Mouse (Mus musculus): Measurements from ENCODE around the gene Hexa. TPM values are rescaled to one million over a fixed set of nuclear protein-coding genes. Genes with fewer than 3 reads are reported as not detected.

The Hexa gene
- total RNA-seq, 2 experiments from 2014 or later, result 30.0 to 35.1 TPM

- no peak for DNase-seq (ENCODE audit: low spot score in 2 of 2)
These were observed 12.3 kb downstream of the Hexa start for GRCm38 (mm10) chr9:59551620-59552031.

GRCm38 (mm10) chr9:59552610-59553009 lies 13.3 kb downstream of the Hexa start:
- no peak for DNase-seq (ENCODE audit: low spot score in 2 of 2)

GRCm38 (mm10) chr9:59553719-59554118 lies 14.4 kb downstream of the Hexa start:
- DNase-seq (ENCODE audit: low spot score in 2 of 2), result no peak

GRCm38 (mm10) chr9:59565600-59565999 lies 26.3 kb downstream of the Hexa start:
- DNase-seq (ENCODE audit: low spot score in 2 of 2), result peak; percentile 59 to 74

- peak in 1 of 2 experiments; percentile 51 for DNase-seq (ENCODE audit: low spot score in 2 of 2)
These were observed 27.8 kb downstream of the Hexa start for GRCm38 (mm10) chr9:59567111-59567510.

GRCm38 (mm10) chr9:59571852-59572251 lies 32.5 kb downstream of the Hexa start:
- DNase-seq (ENCODE audit: low spot score in 2 of 2), result no peak

GRCm38 (mm10) chr9:59577401-59577800 lies 38.1 kb downstream of the Hexa start:
- no peak for DNase-seq (ENCODE audit: low spot score in 2 of 2)

GRCm38 (mm10) chr9:59577844-59578504 lies 38.6 kb downstream of the Hexa start, which contains the start of gene Celf6:
Gene Celf6, plus strand, starts transcription at chr9:59577917.
- peak; percentile 60 to 80 for DNase-seq (ENCODE audit: low spot score in 2 of 2)

- DNase-seq (ENCODE audit: low spot score in 2 of 2), result no peak
These were observed 39.1 kb downstream of the Hexa start for GRCm38 (mm10) chr9:59578505-59578867.

- DNase-seq (ENCODE audit: low spot score in 2 of 2), result peak in 1 of 2 experiments; percentile 67
These were observed 45.5 kb downstream of the Hexa start for GRCm38 (mm10) chr9:59584871-59585308.

GRCm38 (mm10) chr9:59588252-59588651 lies 48.9 kb downstream of the Hexa start:
- DNase-seq (ENCODE audit: low spot score in 2 of 2), result no peak

GRCm38 (mm10) chr9:59588710-59589671 lies 49.7 kb downstream of the Hexa start:
- DNase-seq (ENCODE audit: low spot score in 2 of 2), result no peak

GRCm38 (mm10) chr9:59589703-59590439 lies 50.5 kb downstream of the Hexa start:
- no peak for DNase-seq (ENCODE audit: low spot score in 2 of 2)

GRCm38 (mm10) chr9:59601661-59602060 lies 62.3 kb downstream of the Hexa start:
- no peak for DNase-seq (ENCODE audit: low spot score in 2 of 2)

- no peak for DNase-seq (ENCODE audit: low spot score in 2 of 2)
These were observed 66.6 kb downstream of the Hexa start for GRCm38 (mm10) chr9:59605967-59606366.

GRCm38 (mm10) chr9:59610950-59611349 lies 71.6 kb downstream of the Hexa start:
- no peak for DNase-seq (ENCODE audit: low spot score in 2 of 2)

Other genes with a start within 250 kb of the Hexa start
- 10 to 100 TPM; 17.3 to 17.6 TPM for gene Adpgk, start 248.0 kb upstream of the Hexa start, total RNA-seq (2021)
- gene Bbs4, start 186.0 kb upstream of the Hexa start, total RNA-seq (2021), result 1 to 10 TPM; 5.1 to 6.7 TPM
- 100 to 1,000 TPM in 1 of 2 experiments, 10 to 100 TPM in 1; 92.5 to 101 TPM for gene Arih1, start 52.9 kb upstream of the Hexa start, total RNA-seq (2021)
- under 1 TPM; 0.42 to 0.65 TPM for gene Tmem202, start 307 bp downstream of the Hexa start, total RNA-seq (2021)
- gene Celf6, start 38.4 kb downstream of the Hexa start, total RNA-seq (2021), result under 1 TPM in 1 of 2 experiments, not detected in 1; 0.15 TPM
- 10 to 100 TPM; 22.2 to 24.0 TPM for gene Parp6, start 77.7 kb downstream of the Hexa start, total RNA-seq (2021)
- 1,000 to 10,000 TPM; 1,566 to 1,695 TPM for gene Pkm, start 116.8 kb downstream of the Hexa start, total RNA-seq (2021)
- under 1 TPM; 0.54 to 0.60 TPM for gene Gramd2, start 140.6 kb downstream of the Hexa start, total RNA-seq (2021)
- 1 to 10 TPM; 8.9 to 9.1 TPM for gene Senp8, start 211.2 kb downstream of the Hexa start, total RNA-seq (2021)
- 10 to 100 TPM; 28.7 to 30.9 TPM for gene Myo9a, start 211.4 kb downstream of the Hexa start, total RNA-seq (2021)

Data from gastrocnemius, postnatal 4 days (tissue).